ENCODE assay signal across 20 mouse cellular contexts in the genomic region with DNA sequence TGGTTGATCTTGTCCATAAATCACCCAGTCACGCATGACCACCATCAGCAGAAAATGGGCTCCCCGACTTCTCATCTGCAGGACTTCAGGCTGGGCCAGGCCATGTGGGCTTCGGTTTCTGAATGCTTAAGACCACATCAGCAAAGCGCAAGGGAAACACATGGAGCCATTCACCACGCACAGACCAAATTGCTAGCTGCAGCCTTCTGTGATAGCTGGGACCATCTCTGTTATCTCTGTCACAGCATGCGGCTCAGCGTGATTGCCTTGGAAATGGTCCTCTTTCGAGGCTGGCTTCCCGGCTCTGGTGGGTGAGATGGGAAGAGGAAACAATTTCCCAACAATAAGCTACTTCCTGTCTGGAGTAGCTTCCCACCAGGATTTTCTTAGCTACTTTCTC. TPM values are rescaled to one million over a fixed set of nuclear protein-coding genes. Genes with fewer than 3 reads are reported as not detected.
A peak's percentile ranks its signal among the peaks of the same experiment; 100 is the strongest.
DNase-seq lines count a peak whose midpoint lies in the region; ATAC-seq and TF ChIP-seq lines count a peak whose summit lies in the region.
"Had no signal": no experiment of that assay in that cellular context is flagged by ENCODE, and none has a peak within 500 bp of the region (broad histone marks: within the 10 kb centered on the region; RNA-seq: fewer than 3 reads in every experiment).

No protein-coding gene starts in this region.

- TF ChIP-seq EP300 in liver, embryonic 14.5 days (IDR thresholded peaks at IDR 0.05; ENCODE audit: low read depth): peak; percentile 61; the same call in 1 of the 2 replicates

- H3K27ac ChIP-seq in kidney, postnatal 0 days: no peak overlapping the region
- no peak overlapping the region for H3K27ac ChIP-seq in liver, embryonic 14.5 days
- H3K27ac ChIP-seq in left cerebral cortex, adult 2 months: no peak overlapping the region
- no peak overlapping the region for H3K27ac ChIP-seq in intestine, postnatal 0 days (ENCODE audit: low read depth, low read length)
- H3K27ac ChIP-seq: embryonic facial prominence, embryonic 10.5 days; forebrain, embryonic 10.5 days; heart, adult 2 months; hindbrain, embryonic 15.5 days; midbrain, embryonic 12.5 days had no signal

- no peaks in the 10 kb centered on the region for H3K27me3 ChIP-seq in kidney, postnatal 0 days (ENCODE audit: insufficient read depth, low read length)
- no peaks in the 10 kb centered on the region for H3K27me3 ChIP-seq in G1E (ENCODE audit: insufficient read depth, low read length)
- H3K27me3 ChIP-seq in liver, embryonic 14.5 days (ENCODE audit: control insufficient read depth, insufficient read depth, low read length): peaks cover 2% of the 10 kb centered on the region; the same call in 1 of the 2 replicates
- H3K27me3 ChIP-seq in intestine, postnatal 0 days (replicated peaks; ENCODE audit: control insufficient read depth, insufficient read depth, low read length): no peaks in the 10 kb centered on the region
- H3K27me3 ChIP-seq: CH12.LX; hindbrain, embryonic 15.5 days; midbrain, embryonic 12.5 days had no signal

- 0 out of 2 replicates have a peak, but pooled peaks cover 3% of the 10 kb centered on the region for H3K4me1 ChIP-seq in kidney, postnatal 0 days (replicated peaks; ENCODE audit: insufficient read depth, low read length)
- H3K4me1 ChIP-seq in G1E (ENCODE audit: insufficient read depth, low read depth, low read length): peaks cover 85% of the 10 kb centered on the region
- peaks cover 50 to 55% of the 10 kb centered on the region in 2 experiments for H3K4me1 ChIP-seq in liver, embryonic 14.5 days (replicated peaks; ENCODE audit: control insufficient read depth in 2 of 2, insufficient read depth in 2 of 2, low read length in 1 of 2)
- no peaks in the 10 kb centered on the region for H3K4me1 ChIP-seq in intestine, postnatal 0 days (replicated peaks; ENCODE audit: control insufficient read depth, insufficient read depth, low read length)

- TF ChIP-seq CTCF in kidney, postnatal 0 days (IDR thresholded peaks at IDR 0.05; ENCODE audit: low read depth): no peak
- no peak for TF ChIP-seq CTCF in G1E (IDR thresholded peaks at IDR 0.05; ENCODE audit: low read depth, low read length)
- no peak for TF ChIP-seq CTCF in liver, embryonic 14.5 days (IDR thresholded peaks at IDR 0.05; ENCODE audit: low read depth)
- TF ChIP-seq CTCF in left cerebral cortex, adult 2 months (IDR thresholded peaks at IDR 0.05): no peak
- TF ChIP-seq CTCF in intestine, postnatal 0 days (IDR thresholded peaks at IDR 0.05; ENCODE audit: low read depth): no peak

- 30% methylated on average over 9 of the region's 9 CpGs for WGBS in kidney, postnatal 0 days
- 10% methylated on average over 9 of the region's 9 CpGs for WGBS in liver, embryonic 14.5 days (ENCODE audit: insufficient replicate concordance)
- WGBS in intestine, postnatal 0 days: 64% methylated on average over 9 of the region's 9 CpGs

- H3K4me2 ChIP-seq in kidney, postnatal 0 days (ENCODE audit: low read length): no peak overlapping the region
- H3K4me2 ChIP-seq in liver, embryonic 14.5 days (ENCODE audit: low read depth): peak overlapping the region; percentile 30
- H3K4me2 ChIP-seq in intestine, postnatal 0 days (replicated peaks; ENCODE audit: low read depth): no peak overlapping the region
- H3K4me2 ChIP-seq: hindbrain, embryonic 15.5 days; lung, embryonic 14.5 days; midbrain, embryonic 12.5 days had no signal

- no peaks in the 10 kb centered on the region for H3K36me3 ChIP-seq in kidney, postnatal 0 days (ENCODE audit: insufficient read depth, low read length)
- H3K36me3 ChIP-seq in G1E (replicated peaks): no peaks in the 10 kb centered on the region
- H3K36me3 ChIP-seq in liver, embryonic 14.5 days (replicated peaks; ENCODE audit: control insufficient read depth, insufficient read depth, low read depth): no peaks in the 10 kb centered on the region
- no peaks in the 10 kb centered on the region for H3K36me3 ChIP-seq in intestine, postnatal 0 days (ENCODE audit: control insufficient read depth, insufficient read depth)
- H3K36me3 ChIP-seq: embryonic facial prominence, embryonic 10.5 days; forebrain, embryonic 10.5 days; hindbrain, embryonic 15.5 days; midbrain, embryonic 12.5 days had no signal

- H3K9me3 ChIP-seq in kidney, postnatal 0 days (replicated peaks; ENCODE audit: low read length): no peaks in the 10 kb centered on the region
- H3K9me3 ChIP-seq in G1E (replicated peaks): no peaks in the 10 kb centered on the region
- H3K9me3 ChIP-seq in liver, embryonic 14.5 days (ENCODE audit: control insufficient read depth, low read length): no peaks in the 10 kb centered on the region
- H3K9me3 ChIP-seq in intestine, postnatal 0 days (ENCODE audit: control insufficient read depth): no peaks in the 10 kb centered on the region
- H3K9me3 ChIP-seq: embryonic facial prominence, embryonic 10.5 days; forebrain, embryonic 10.5 days; hindbrain, embryonic 15.5 days; midbrain, embryonic 12.5 days had no signal

- no peak overlapping the region for H3K9ac ChIP-seq in kidney, postnatal 0 days (ENCODE audit: low read depth, low read length)
- no peak overlapping the region for H3K9ac ChIP-seq in liver, embryonic 14.5 days (replicated peaks)
- H3K9ac ChIP-seq in intestine, postnatal 0 days (ENCODE audit: low read depth, low read length): no peak overlapping the region
- H3K9ac ChIP-seq: hindbrain, embryonic 15.5 days; lung, embryonic 14.5 days; midbrain, embryonic 12.5 days had no signal

- intact Hi-C loops in left cerebral cortex, adult 2 months (cut with DNase I): no loop called here

- H3K4me3 ChIP-seq in kidney, postnatal 0 days (replicated peaks; ENCODE audit: low read depth, low read length): no peak overlapping the region
- peak overlapping the region; percentile 2; the same call in 1 of the 2 replicates for H3K4me3 ChIP-seq in G1E (ENCODE audit: low read depth, low read length)
- no peak overlapping the region for H3K4me3 ChIP-seq in liver, embryonic 14.5 days (ENCODE audit: insufficient read depth in 1 of 2, low read depth in 2 of 2, low read length in 2 of 2)
- H3K4me3 ChIP-seq in left cerebral cortex, adult 2 months: no peak overlapping the region
- no peak overlapping the region for H3K4me3 ChIP-seq in intestine, postnatal 0 days (ENCODE audit: low read depth, low read length)
- H3K4me3 ChIP-seq: embryonic facial prominence, embryonic 10.5 days; forebrain, embryonic 10.5 days; heart, adult 2 months; hindbrain, embryonic 15.5 days; midbrain, embryonic 12.5 days had no signal

- ATAC-seq in kidney, postnatal 0 days (replicated peaks; ENCODE audit: low FRiP score, low read depth): no peak
- ATAC-seq in G1E (ENCODE audit: extremely low read depth, insufficient number of reproducible peaks, low FRiP score, poor library complexity, severe bottlenecking): no peak
- no peak for ATAC-seq in liver, embryonic 14.5 days (ENCODE audit: insufficient read depth)
- ATAC-seq in intestine, postnatal 0 days: no peak

- DNase-seq in kidney, postnatal 0 days (ENCODE audit: low spot score): peak; percentile 14
- no peak for DNase-seq in kidney, postnatal 10 days
- DNase-seq in G1E (ENCODE audit: low spot score): no peak
- peak; percentile 26 for DNase-seq in c-Kit-positive CD71-positive TER-119-positive erythroid progenitor cells, embryonic 14.5 days (ENCODE audit: low spot score)
- peak in 2 of 3 experiments; percentile 35 to 41 for DNase-seq in liver, embryonic 14.5 days (ENCODE audit: low read depth in 3 of 3, low spot score in 3 of 3)
- DNase-seq in left cerebral cortex, adult 2 months (ENCODE audit: extremely low spot score in 1 of 2, low spot score in 2 of 2): no peak
- DNase-seq: adrenal gland, postnatal 10 days; B cell, adult 2 months; cerebellum, adult 8-10 months; gastrocnemius, postnatal 36 days; heart, adult 2 months; lung, embryonic 14.5 days had no signal

RNA-seq across cellular contexts. Expression of gene Cldn10, which starts 12.2 kb away (rescaled TPM):
- 199 and 211 TPM in 2 replicates for polyA plus RNA-seq in kidney, postnatal 0 days (2015; fragmentation: Nextera tagmentation; extraction: Ambion mirVana)
- total RNA-seq in G1E (2014; fragmentation: Nextera tagmentation) (not detected in 2 replicates), G1E (2017) (0.16 TPM in 1 of 2 replicates, not detected in the other)
- not detected in 2 replicates for polyA plus RNA-seq in G1E (2012)
- polyA plus RNA-seq in liver, embryonic 14.5 days (2012; rRNA removed): 0.05 and 0.06 TPM in 2 replicates
- 0.45 and 0.51 TPM in 2 replicates for polyA plus RNA-seq in liver, embryonic 14.5 days (2014; fragmentation: Nextera tagmentation; extraction: Ambion mirVana)
- 10 to 100 TPM; 25.8 to 25.9 TPM for total RNA-seq in left cerebral cortex, adult 2 months (2021)
- polyA plus RNA-seq in intestine, postnatal 0 days (2015; fragmentation: Nextera tagmentation; extraction: Ambion mirVana): 1.5 and 1.7 TPM in 2 replicates
- total RNA-seq: CH12.LX; gastrocnemius, adult 18-20 months; gastrocnemius, postnatal 36 days; monocyte, adult 5-6 weeks had no signal

Comparison
In these comparisons a context has a peak if more than half of its experiments do, and no peak if none do; other contexts are left out.
1. DNase-seq: peak in kidney, postnatal 0 days (single experiment), c-Kit-positive CD71-positive TER-119-positive erythroid progenitor cells, embryonic 14.5 days (single experiment) and liver, embryonic 14.5 days (2 of 3); none in kidney, postnatal 10 days (single experiment), G1E (single experiment) and left cerebral cortex, adult 2 months (0 of 2).
2. RNA of gene Cldn10, which starts 12.2 kb away (polyA plus RNA-seq): 199 to 211 TPM in kidney, postnatal 0 days; 1.5 to 1.7 TPM in intestine, postnatal 0 days, 0.05 to 0.51 TPM in liver, embryonic 14.5 days and not detected in G1E; every median in the first group is over 10 times any median in the second.